Mouse (Mus musculus) adrenal gland, postnatal 4 days (tissue): ENCODE measurements around the gene Gm20696. TPM values are rescaled to one million over a fixed set of nuclear protein-coding genes. Genes with fewer than 3 reads are reported as not detected.

Experiments used
- DNase-seq, 2 experiments: peaks; one replicate each; pipeline ENCODE4 v3.0.0; 2021 to 2022; ENCODE audit warnings: low spot score in 2 of 2, mixed read lengths in 2 of 2
- total RNA-seq, 2 experiments: library from RNA; stranded (reverse); gene quantifications; 2 replicates each; pipeline ENCODE4 v1.2.3; 2021

Gm20696 gene
- total RNA-seq, 2 experiments from 2014 or later = 6.2 to 6.8 TPM

GRCm38 (mm10) chr6:99625306-99625705 lies 41.3 kb downstream of the Gm20696 start:
- no peak for DNase-seq

DNA sequence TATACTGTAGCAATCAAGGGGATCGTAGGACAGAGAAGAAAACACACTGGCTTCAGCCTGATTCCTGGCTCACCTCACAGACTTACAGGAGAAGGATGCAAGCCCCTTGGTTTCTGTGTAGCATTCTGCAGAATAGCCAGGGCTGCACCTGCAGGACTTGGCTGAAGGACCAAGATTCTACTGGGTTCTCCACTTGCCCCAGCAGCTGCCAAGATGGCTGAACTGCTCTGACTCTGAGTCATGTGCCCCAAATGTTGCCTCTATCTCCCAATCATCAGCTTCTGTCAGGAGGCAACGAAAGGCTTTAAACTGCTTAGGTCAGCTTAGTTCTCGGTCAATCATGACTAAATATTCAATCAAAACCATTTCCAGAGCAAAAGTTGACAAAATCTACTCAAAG lies 42.1 kb downstream of the Gm20696 start:
- DNase-seq = no peak

DNA sequence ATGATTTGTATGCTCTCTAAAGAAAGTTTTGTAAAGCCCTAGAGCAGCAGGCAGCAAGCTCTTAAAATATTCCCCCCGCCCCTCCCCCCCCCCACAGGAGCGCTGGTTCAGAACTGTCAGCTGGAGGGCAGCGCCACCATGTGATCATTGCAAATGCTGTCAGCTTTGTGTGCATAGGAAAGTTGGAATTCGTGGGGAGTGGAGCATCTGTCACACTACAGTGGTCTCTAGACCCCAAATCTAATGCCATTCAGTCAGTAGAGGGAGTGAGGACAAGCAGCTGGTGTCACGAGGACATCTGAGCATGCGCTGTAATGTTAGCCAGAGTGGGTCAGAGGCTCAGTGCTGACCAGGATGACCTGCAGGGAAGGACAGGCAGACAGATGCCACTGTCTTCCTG lies 43.0 kb downstream of the Gm20696 start:
- no peak for DNase-seq

- no peak for DNase-seq
Observed at GRCm38 (mm10) chr6:99621167-99621566, 45.4 kb downstream of the Gm20696 start.

GRCm38 (mm10) chr6:99620471-99620870 lies 46.1 kb downstream of the Gm20696 start:
- DNase-seq = no peak

- DNase-seq = no peak
Observed at GRCm38 (mm10) chr6:99619964-99620363, 46.6 kb downstream of the Gm20696 start.

- no peak for DNase-seq
Observed at GRCm38 (mm10) chr6:99619466-99619865, 47.1 kb downstream of the Gm20696 start.

- DNase-seq = no peak
Observed at GRCm38 (mm10) chr6:99617867-99618266, 48.7 kb downstream of the Gm20696 start.

GRCm38 (mm10) chr6:99617415-99617814 lies 49.2 kb downstream of the Gm20696 start:
- no peak for DNase-seq

- DNase-seq = no peak
Observed at GRCm38 (mm10) chr6:99615272-99615751, 51.3 kb downstream of the Gm20696 start.

GRCm38 (mm10) chr6:99614566-99615271 lies 51.9 kb downstream of the Gm20696 start:
- DNase-seq = no peak

DNA sequence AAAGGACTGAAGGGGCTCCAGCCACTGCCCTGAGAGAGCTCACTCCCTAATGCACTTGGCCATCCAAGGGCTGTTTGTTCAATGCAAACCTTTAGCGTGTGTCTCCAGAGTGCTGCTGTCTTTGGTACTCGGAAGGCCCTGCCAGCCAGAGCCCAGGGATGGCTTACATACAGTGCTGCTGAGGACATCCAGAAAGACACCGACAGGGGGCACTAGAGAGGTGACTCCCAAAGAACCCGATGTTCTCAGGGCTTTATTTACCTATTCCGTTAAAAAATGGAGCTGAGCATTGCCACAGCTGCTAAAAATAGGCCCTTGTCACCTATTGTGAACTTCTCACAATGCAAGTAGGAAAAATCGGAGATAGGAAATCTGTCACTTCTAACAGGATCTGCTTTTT lies 54.7 kb downstream of the Gm20696 start:
- DNase-seq = no peak

GRCm38 (mm10) chr6:99610454-99611427 lies 55.9 kb downstream of the Gm20696 start:
- no peak for DNase-seq

DNA sequence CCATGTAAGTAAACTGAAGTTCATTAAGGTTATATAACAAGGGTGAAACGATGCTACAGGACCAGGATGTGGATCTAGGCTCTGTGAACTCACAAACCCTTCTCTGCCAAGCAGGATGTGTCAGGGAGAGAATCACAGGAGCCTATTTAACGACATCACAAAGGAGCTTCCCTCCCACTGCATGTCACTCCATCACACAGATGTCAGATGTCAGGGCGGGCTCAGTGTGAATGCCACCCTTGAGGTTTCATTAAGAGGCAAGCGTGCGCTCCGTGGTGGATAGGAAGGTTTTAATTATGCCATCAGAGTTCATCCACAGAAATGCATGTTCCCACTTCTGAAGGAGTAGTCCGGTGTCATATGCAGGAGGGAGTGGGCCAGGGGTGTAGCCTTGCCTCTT lies 60.5 kb downstream of the Gm20696 start:
- no peak for DNase-seq

GRCm38 (mm10) chr6:99604758-99605157 lies 61.8 kb downstream of the Gm20696 start:
- DNase-seq = no peak

DNA sequence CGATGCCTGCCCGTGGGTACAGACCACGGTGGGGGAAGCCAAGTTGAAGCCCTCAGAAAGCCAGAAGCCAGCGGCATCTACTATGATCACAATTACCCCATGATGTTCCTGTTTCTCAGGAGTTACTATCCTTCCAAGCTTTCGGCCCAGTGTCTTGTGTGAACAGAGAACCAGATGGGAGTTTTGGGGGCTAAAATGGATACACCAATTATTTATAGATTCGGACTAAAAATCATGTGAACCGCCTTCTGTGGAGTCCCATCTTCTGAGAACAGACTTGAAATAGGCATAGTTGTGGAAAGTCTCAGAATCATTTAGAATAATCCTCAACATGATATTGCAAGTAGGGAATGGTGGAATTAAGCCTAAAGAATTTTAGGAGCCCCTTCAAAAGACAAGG lies 64.2 kb downstream of the Gm20696 start:
- DNase-seq = no peak

DNA sequence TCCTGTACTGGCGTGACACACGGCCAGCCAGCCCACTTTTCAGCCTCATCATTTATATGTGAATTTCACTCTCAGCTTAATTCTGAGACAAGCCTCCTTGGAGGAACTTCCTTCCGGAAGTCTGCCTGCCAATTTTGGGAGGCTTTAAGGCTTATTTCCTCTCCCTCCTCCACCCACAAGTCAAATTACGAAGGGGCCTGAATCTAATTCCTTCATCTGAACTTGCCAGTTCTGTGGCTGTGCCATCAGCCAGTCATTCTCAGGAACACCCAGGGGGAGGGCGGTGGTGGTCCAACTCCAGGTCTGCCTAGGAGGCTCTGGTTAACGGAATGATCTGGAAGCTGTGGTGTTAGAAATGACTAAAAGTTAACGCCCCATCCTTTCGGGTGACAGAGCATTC lies 65.7 kb downstream of the Gm20696 start:
- DNase-seq = no peak

DNA sequence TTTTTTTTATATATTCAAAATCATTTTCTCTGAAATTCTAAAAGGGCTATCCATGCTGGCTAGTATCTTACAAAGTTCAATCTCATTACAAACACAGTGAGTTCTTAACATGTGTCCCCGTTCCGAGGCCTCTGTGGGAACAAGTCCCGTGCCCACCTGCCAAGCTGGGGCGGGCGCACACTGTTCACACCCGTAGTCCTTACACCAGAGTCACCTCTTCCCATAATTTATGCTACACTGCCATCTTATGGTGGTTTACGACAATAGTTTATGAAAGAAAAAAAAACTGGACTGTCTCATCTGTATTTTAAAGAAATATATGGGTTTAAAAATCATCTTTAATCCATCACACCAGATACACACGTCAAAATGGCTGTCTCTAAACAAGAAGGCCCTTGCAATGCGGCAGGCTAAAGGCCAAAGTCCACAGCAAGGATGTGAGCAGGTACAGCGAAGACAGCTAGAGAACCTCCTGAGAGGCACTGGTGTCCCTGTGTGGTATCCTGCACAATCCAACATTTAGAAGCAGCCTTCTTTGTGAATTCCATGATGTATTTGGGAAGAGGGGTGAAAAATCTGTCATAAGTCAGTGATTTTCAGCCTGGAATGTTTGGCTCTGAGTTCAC lies 66.3 kb downstream of the Gm20696 start:
- no peak for DNase-seq

DNA sequence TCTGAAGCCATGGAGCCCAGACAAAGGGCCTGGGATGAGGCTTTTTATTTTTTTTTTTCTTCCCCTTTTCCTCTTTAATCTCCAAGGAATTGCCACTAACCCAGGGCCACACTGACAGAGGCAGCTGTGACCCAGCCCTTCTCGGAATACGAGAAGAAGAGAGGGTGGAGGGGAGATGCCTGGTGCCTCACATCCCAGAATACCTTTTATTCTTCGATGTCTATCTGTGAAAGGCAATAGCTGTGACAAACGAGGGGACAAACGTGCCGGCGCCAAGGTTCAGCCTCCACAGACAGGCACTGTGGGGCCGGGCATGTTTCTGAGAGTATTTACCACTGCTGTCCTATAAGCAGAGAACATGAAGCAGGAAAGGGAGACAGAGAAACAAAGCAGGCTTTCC lies 66.9 kb downstream of the Gm20696 start:
- DNase-seq = no peak

DNA sequence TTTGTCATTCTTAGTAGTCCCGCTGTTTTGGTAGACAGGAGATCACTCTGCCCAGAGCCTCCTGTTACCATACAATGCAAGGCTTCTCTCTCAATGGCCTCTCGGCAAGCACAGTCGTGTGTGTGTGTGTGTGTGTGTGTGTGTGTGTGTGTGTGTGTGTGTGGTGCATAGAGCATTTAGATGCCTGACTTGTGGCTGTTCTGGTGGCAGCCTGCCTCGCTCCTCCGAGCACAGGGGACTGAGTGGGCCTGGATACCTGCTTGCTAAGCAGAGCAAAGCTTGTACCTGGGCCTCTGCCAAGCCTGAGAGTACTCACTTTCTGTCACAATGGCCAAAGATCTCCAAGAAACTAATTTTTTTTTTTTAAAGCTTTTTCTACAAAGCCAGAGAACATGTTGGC lies 67.4 kb downstream of the Gm20696 start:
- DNase-seq = no peak

GRCm38 (mm10) chr6:99577040-99577439 lies 89.6 kb downstream of the Gm20696 start:
- DNase-seq = no peak

- DNase-seq = no peak
Observed at GRCm38 (mm10) chr6:99575633-99576032, 91.0 kb downstream of the Gm20696 start.
